Mouse (Mus musculus): ENCODE measurements at regions not wholly inside any gene's neighbourhood (a gene's known extent, or its start where the extent isn't known, plus 50 kb on each side); places are given as distances from the start of the nearest gene placed in this dataset.

DNA sequence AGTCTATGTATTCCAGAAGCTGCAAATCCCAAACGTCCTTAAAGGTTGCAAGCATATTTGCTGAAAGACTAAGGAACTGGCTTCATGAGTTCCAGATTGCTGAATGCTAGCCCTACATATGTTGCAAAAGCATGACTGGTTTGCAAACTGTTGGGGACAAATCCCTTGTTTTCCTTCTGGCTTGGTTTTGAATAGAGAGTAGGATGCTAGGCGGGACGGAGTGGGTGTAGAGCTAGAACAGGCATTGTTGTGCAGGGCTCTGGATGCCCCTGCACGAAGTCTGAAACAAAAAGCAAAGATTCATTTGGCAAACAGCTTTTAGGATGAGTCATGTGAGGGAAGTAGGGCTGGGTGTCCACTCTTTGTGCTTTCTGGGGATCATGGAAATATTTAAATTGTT, 500.9 kb upstream of the Cnksr2 start:
- no peaks in the 10 kb centered on the region for H3K36me3 ChIP-seq
- H3K9me3 ChIP-seq (replicated peaks), result no peaks in the 10 kb centered on the region
- ATAC-seq (ENCODE audit: low FRiP score), result no peak
- no peak overlapping the region for H3K9ac ChIP-seq
- 52% methylated on average over 4 of the region's 4 CpGs for WGBS
- H3K27me3 ChIP-seq, result no peaks in the 10 kb centered on the region
- no peak overlapping the region for H3K4me3 ChIP-seq
- no peak overlapping the region for H3K4me2 ChIP-seq (replicated peaks)
- H3K4me1 ChIP-seq, result no peaks in the 10 kb centered on the region
- H3K27ac ChIP-seq, result no peak overlapping the region

GRCm38 (mm10) chrX:158577856-158578255, 534.8 kb upstream of the Cnksr2 start:
- Histone ChIP-seq H3K4me1 (no peaks in the 10 kb centered on the region), H3K9me3 (replicated peaks) (no peaks in the 10 kb centered on the region), H3K9ac (no peak overlapping the region), H3K4me3 (no peak overlapping the region), H3K4me2 (replicated peaks) (no peak overlapping the region), H3K36me3 (no peaks in the 10 kb centered on the region), H3K27me3 (no peaks in the 10 kb centered on the region), H3K27ac (no peak overlapping the region)
- 74% methylated on average over 2 of the region's 2 CpGs for WGBS
- no peak for ATAC-seq (ENCODE audit: low FRiP score)

GRCm38 (mm10) chrX:158613136-158613535, 570.0 kb upstream of the Cnksr2 start:
- ATAC-seq (ENCODE audit: low FRiP score), result peak; percentile 22; the same call in 1 of the 2 replicates
- 14% methylated on average over 1 of the region's 1 CpGs for WGBS

DNA sequence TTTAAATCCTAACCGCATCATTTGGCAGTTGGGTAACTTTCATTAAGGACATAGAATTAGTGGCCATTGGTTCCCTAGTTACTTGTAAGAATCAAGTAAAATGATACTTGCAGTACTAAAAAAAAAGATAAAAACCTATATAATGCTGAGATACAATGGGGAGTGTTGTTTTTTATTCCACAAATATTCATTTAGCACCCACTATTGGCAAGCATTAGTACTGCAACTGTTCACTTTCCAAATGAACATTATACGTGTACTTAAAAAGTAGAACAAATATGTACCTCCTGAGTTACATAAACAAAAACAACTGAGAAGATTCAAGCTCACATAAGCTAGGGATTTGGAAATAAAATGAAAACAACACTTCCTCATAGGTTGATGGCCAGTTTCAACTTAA, 570.5 kb upstream of the Cnksr2 start:
- Histone ChIP-seq H3K9ac (no peak overlapping the region), H3K4me2 (replicated peaks) (no peak overlapping the region), H3K36me3 (no peaks in the 10 kb centered on the region), H3K27me3 (peaks cover 11% of the 10 kb centered on the region; the same call in 1 of the 2 replicates), H3K27ac (no peak overlapping the region), H3K4me3 (no peak overlapping the region), H3K4me1 (no peaks in the 10 kb centered on the region), H3K9me3 (replicated peaks) (no peaks in the 10 kb centered on the region)
- ATAC-seq (ENCODE audit: low FRiP score), result 0 out of 2 replicates have a peak, but pooled peaks have one; percentile 11
- WGBS, result 77% methylated on average over 2 of the region's 2 CpGs

More at GRCm38 (mm10) chrX:158613136-158613535, 570.0 kb upstream of the Cnksr2 start:
- Histone ChIP-seq H3K27ac (no peak overlapping the region), H3K4me2 (replicated peaks) (no peak overlapping the region), H3K36me3 (no peaks in the 10 kb centered on the region), H3K27me3 (peaks cover 11% of the 10 kb centered on the region; the same call in 1 of the 2 replicates), H3K9ac (no peak overlapping the region), H3K4me3 (no peak overlapping the region), H3K4me1 (no peaks in the 10 kb centered on the region), H3K9me3 (replicated peaks) (no peaks in the 10 kb centered on the region)

DNA sequence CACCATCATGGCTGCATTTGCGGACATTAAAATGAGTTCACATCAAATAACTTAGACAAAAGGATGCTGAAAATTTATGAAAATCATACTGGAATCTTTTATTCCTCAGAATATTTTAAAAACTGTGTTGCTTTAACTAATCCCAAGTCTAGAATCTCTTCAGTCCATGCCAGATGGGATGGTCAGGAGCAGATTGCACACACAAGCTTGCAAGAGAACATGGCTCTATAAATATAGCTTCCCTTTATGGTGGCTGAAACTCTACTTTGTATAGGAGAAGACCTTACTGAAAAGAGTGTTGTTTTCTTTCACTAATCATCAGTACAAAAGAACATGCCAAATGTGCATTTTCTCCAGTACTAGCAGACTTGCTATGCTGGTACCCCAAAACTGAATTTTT, 570.9 kb upstream of the Cnksr2 start:
- Histone ChIP-seq H3K4me2 (replicated peaks) (no peak overlapping the region), H3K27ac (no peak overlapping the region), H3K9me3 (replicated peaks) (no peaks in the 10 kb centered on the region), H3K36me3 (no peaks in the 10 kb centered on the region), H3K4me1 (no peaks in the 10 kb centered on the region), H3K9ac (no peak overlapping the region), H3K4me3 (no peak overlapping the region), H3K27me3 (peaks cover 11% of the 10 kb centered on the region; the same call in 1 of the 2 replicates)
- no peak for ATAC-seq (ENCODE audit: low FRiP score)
- 94% methylated on average over 1 of the region's 1 CpGs for WGBS

DNA sequence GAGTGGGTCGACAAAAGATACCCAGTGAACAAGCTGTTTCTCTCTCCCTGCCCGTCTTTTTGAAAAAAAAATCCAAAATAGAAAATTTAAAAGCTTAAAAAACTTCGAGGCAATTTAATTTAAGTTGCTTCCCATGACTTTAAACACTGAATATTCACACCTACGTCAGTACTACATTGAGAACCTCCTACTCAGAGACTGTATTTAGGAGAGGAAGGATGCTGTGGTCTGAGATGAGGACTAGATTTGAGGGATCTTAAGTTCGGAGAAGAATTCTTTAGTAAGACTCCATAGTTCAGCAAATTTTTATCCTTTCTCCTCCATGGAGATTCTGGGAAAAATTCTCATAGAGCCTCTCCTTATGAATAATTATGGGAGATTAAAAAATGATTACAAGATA, 571.4 kb upstream of the Cnksr2 start:
- ATAC-seq (ENCODE audit: low FRiP score), result no peak
- WGBS, result 68% methylated on average over 5 of the region's 5 CpGs
- no peak overlapping the region for H3K27ac ChIP-seq
- H3K9me3 ChIP-seq (replicated peaks), result no peaks in the 10 kb centered on the region
- no peak overlapping the region for H3K9ac ChIP-seq
- H3K4me3 ChIP-seq, result no peak overlapping the region
- peaks cover 11% of the 10 kb centered on the region; the same call in 1 of the 2 replicates for H3K27me3 ChIP-seq
- H3K4me1 ChIP-seq, result no peaks in the 10 kb centered on the region
- H3K4me2 ChIP-seq (replicated peaks), result no peak overlapping the region
- no peaks in the 10 kb centered on the region for H3K36me3 ChIP-seq

GRCm38 (mm10) chrX:158615096-158615495, 572.0 kb upstream of the Cnksr2 start:
- H3K27ac ChIP-seq, result no peak overlapping the region
- no peak overlapping the region for H3K4me3 ChIP-seq
- no peaks in the 10 kb centered on the region for H3K9me3 ChIP-seq (replicated peaks)
- H3K4me2 ChIP-seq (replicated peaks), result no peak overlapping the region
- WGBS, result 83% methylated on average over 2 of the region's 2 CpGs
- H3K36me3 ChIP-seq, result no peaks in the 10 kb centered on the region
- no peak overlapping the region for H3K9ac ChIP-seq
- peaks cover 14% of the 10 kb centered on the region; the same call in 1 of the 2 replicates for H3K27me3 ChIP-seq
- ATAC-seq (ENCODE audit: low FRiP score), result no peak
- no peaks in the 10 kb centered on the region for H3K4me1 ChIP-seq

GRCm38 (mm10) chrX:158627390-158627789, 582.7 kb upstream of the Rps6ka3 start:
- H3K9ac ChIP-seq, result no peak overlapping the region

DNA sequence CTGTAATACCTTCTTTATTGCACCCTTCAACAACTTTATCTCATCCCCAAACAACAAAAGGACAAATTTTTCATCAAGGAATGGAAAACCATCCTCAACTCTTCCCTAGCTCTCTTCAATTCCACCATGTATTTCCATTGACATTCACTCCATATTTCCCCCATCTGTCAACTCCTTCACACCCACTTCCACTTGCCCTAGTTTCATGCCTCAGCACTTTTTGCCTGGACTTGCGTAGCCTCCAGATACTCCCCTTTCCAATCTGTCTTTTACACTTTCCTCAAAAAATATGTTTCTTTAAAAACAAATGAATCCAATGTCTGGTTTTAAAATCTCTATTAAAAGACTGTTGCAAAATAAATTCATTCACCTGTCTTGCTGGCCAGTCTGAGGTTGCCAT, 577.7 kb upstream of the Rps6ka3 start:
- Histone ChIP-seq H3K27ac (no peak overlapping the region), H3K9ac (no peak overlapping the region), H3K36me3 (no peaks in the 10 kb centered on the region), H3K4me1 (no peaks in the 10 kb centered on the region), H3K27me3 (peaks cover 4% of the 10 kb centered on the region; the same call in 1 of the 2 replicates), H3K4me2 (replicated peaks) (no peak overlapping the region), H3K4me3 (no peak overlapping the region), H3K9me3 (replicated peaks) (no peaks in the 10 kb centered on the region)
- 86% methylated on average over 1 of the region's 1 CpGs for WGBS
- no peak for ATAC-seq (ENCODE audit: low FRiP score)

More at GRCm38 (mm10) chrX:158627390-158627789, 582.7 kb upstream of the Rps6ka3 start:
- H3K36me3 ChIP-seq, result no peaks in the 10 kb centered on the region
- H3K27me3 ChIP-seq, result peaks cover 4% of the 10 kb centered on the region; the same call in 1 of the 2 replicates
- no peaks in the 10 kb centered on the region for H3K4me1 ChIP-seq
- H3K4me2 ChIP-seq (replicated peaks), result no peak overlapping the region
- ATAC-seq (ENCODE audit: low FRiP score), result no peak
- H3K27ac ChIP-seq, result no peak overlapping the region
- WGBS, result 74% methylated on average over 3 of the region's 3 CpGs
- H3K9me3 ChIP-seq (replicated peaks), result no peaks in the 10 kb centered on the region
- H3K4me3 ChIP-seq, result no peak overlapping the region

- Histone ChIP-seq H3K9ac (no peak overlapping the region), H3K4me2 (replicated peaks) (no peak overlapping the region), H3K27me3 (no peaks in the 10 kb centered on the region), H3K9me3 (replicated peaks) (no peaks in the 10 kb centered on the region), H3K4me3 (no peak overlapping the region), H3K4me1 (no peaks in the 10 kb centered on the region), H3K27ac (no peak overlapping the region), H3K36me3 (no peaks in the 10 kb centered on the region)
- ATAC-seq (ENCODE audit: low FRiP score), result no peak; the same call in 1 of the 2 replicates
- WGBS, result 87% methylated on average over 4 of the region's 4 CpGs
These were observed 557.9 kb upstream of the Rps6ka3 start for GRCm38 (mm10) chrX:158652226-158652625.

DNA sequence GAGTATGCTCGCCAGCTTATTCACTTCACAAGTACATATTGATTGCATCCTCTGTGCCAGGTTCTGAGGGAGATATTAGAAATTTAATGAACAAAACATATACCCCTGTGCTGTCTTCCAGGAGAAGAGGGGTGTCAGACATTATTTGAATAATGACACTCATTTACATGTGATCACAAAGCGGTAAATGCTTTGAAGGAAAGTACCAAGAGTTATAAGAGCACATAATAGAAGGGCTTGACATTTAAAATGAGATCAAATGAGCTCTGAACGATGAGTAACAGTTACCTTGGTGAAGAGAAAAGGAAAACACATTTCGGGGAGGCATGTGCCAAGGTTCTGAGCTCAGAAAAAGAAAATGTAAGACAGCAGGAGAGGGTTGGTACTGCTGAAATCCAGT, 553.9 kb upstream of the Rps6ka3 start:
- Histone ChIP-seq H3K36me3 (no peaks in the 10 kb centered on the region), H3K4me1 (no peaks in the 10 kb centered on the region), H3K4me2 (replicated peaks) (no peak overlapping the region), H3K9me3 (replicated peaks) (no peaks in the 10 kb centered on the region), H3K27me3 (no peaks in the 10 kb centered on the region), H3K4me3 (no peak overlapping the region), H3K27ac (no peak overlapping the region), H3K9ac (no peak overlapping the region)
- WGBS, result 66% methylated on average over 4 of the region's 4 CpGs
- ATAC-seq (ENCODE audit: low FRiP score), result no peak

DNA sequence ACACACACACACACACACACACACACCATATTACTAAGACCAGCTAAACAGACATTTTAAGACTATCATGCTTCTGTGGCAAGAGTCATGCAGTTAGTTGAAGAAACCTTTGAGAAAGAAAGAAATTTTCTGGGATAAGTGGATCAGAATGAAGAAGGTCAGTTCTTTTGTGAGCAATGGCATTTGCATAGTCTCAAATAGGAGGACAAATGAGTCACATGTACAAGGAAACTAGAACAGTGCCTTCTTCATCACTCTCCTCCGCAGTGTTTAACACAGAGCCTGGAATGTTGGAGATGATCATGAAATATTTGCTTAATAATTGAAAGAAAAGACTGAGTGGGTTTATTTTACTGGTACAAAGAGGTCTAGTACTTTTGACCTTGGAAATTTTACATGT, 515.9 kb upstream of the Rps6ka3 start:
- H3K27ac ChIP-seq, result no peak overlapping the region
- no peaks in the 10 kb centered on the region for H3K9me3 ChIP-seq (replicated peaks)
- H3K36me3 ChIP-seq, result no peaks in the 10 kb centered on the region
- WGBS, result 86% methylated on average over 1 of the region's 1 CpGs
- no peaks in the 10 kb centered on the region for H3K4me1 ChIP-seq
- H3K4me2 ChIP-seq (replicated peaks), result no peak overlapping the region
- H3K27me3 ChIP-seq, result no peaks in the 10 kb centered on the region
- no peak overlapping the region for H3K4me3 ChIP-seq
- ATAC-seq (ENCODE audit: low FRiP score), result no peak
- no peak overlapping the region for H3K9ac ChIP-seq

GRCm38 (mm10) chrX:158703411-158703810, 506.7 kb upstream of the Rps6ka3 start:
- Histone ChIP-seq H3K36me3 (no peaks in the 10 kb centered on the region), H3K4me1 (no peaks in the 10 kb centered on the region), H3K4me2 (replicated peaks) (no peak overlapping the region), H3K27ac (no peak overlapping the region), H3K9ac (no peak overlapping the region), H3K27me3 (no peaks in the 10 kb centered on the region), H3K9me3 (replicated peaks) (no peaks in the 10 kb centered on the region), H3K4me3 (no peak overlapping the region)
- ATAC-seq (ENCODE audit: low FRiP score), result no peak
- 70% methylated on average over 3 of the region's 3 CpGs for WGBS

Measured in hindbrain, embryonic 12.5 days (tissue).